Mouse (Mus musculus) neural tube, embryonic 15.5 days (tissue): ENCODE measurements around the gene Arhgap17. TPM values are rescaled to one million over a fixed set of nuclear protein-coding genes. Genes with fewer than 3 reads are reported as not detected.

Source experiments
- ATAC-seq: fragments of 200-750 bp; cut with Nextera tagmentation; 2 replicates; pipeline ENCODE4 v1.8.0; 2017; ENCODE audit warnings: mild to moderate bottlenecking, moderate TSS enrichment, moderate library complexity; ENCODE audit not compliant: low FRiP score
- H3K27ac ChIP-seq: fragments of 300-500 bp; sonication (generic); replicated peaks from 2 replicates; pipeline ENCODE4 v1.5.1; 2015; ENCODE audit warnings: mild to moderate bottlenecking, inconsistent platforms
- H3K27me3 ChIP-seq: fragments of 300-500 bp; sonication (generic); replicated peaks from 2 replicates; pipeline ENCODE4 v1.6.1; 2015; ENCODE audit warnings: inconsistent platforms
- H3K36me3 ChIP-seq: fragments of 300-500 bp; sonication (generic); 2 replicates; pipeline ENCODE4 v1.6.1; 2015; ENCODE audit warnings: inconsistent platforms
- H3K4me1 ChIP-seq: fragments of 300-500 bp; sonication (generic); 2 replicates; pipeline ENCODE4 v1.6.1; 2015; ENCODE audit warnings: inconsistent platforms
- H3K4me2 ChIP-seq: fragments of 300-500 bp; sonication (generic); 2 replicates; pipeline ENCODE4 v1.6.1; 2015; ENCODE audit warnings: inconsistent platforms, mild to moderate bottlenecking, moderate library complexity
- H3K4me3 ChIP-seq: fragments of 300-500 bp; sonication (generic); replicated peaks from 2 replicates; pipeline ENCODE4 v1.5.1; 2015; ENCODE audit warnings: mild to moderate bottlenecking, inconsistent platforms
- H3K9ac ChIP-seq: fragments of 300-500 bp; sonication (generic); replicated peaks from 2 replicates; pipeline ENCODE4 v1.6.1; 2015; ENCODE audit warnings: mild to moderate bottlenecking, inconsistent platforms
- H3K9me3 ChIP-seq: fragments of 300-500 bp; sonication (generic); replicated peaks from 2 replicates; pipeline ENCODE4 v1.6.1; 2016; ENCODE audit warnings: inconsistent platforms
- WGBS: fragments of 180-500 bp; shearing (Covaris S2); methylation state at CpG from one replicate; pipeline ENCODE4 v1.1.7; 2015; ENCODE audit warnings: mixed read lengths; 5-methylcytosine and 5-hydroxymethylcytosine counted together
- polyA plus RNA-seq: library from polyadenylated mRNA; unstranded; fragments of >200 nt; fragmentation: Nextera tagmentation; extraction: Ambion mirVana; gene quantifications from 2 replicates; pipeline ENCODE4 v1.2.1, GENCODE M21; 2015

Arhgap17 gene
- polyA plus RNA-seq, 1 experiment from 2014 or later, result 8.7 TPM

DNA sequence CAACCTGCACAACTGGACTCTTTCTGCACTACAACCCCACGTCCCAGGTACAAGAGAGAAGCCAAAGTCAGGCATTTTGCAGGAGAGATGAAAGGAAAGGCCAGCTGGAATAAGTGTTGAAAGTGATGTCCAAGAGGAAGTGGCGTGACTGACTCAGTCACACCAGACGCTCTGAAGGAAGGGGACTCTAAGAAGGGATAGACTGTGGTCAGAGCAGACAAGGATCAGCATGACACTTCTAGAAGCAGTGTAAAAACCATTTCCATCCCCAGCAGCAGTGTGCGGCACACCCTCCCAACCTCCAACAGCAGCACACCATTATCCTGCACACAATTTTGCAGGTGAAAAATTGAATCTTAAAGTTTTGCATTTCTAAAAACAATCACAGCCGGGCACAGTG is 15.3 kb downstream of the Arhgap17 start:
- H3K4me2 ChIP-seq, result no peak overlapping the region
- no peaks in the 10 kb centered on the region for H3K27me3 ChIP-seq
- H3K9me3 ChIP-seq, result no peaks in the 10 kb centered on the region
- no peak for ATAC-seq
- peaks cover 4% of the 10 kb centered on the region; the same call in 1 of the 2 replicates for H3K4me1 ChIP-seq
- no peak overlapping the region for H3K27ac ChIP-seq
- H3K4me3 ChIP-seq, result no peak overlapping the region
- no peak overlapping the region for H3K9ac ChIP-seq
- no peaks in the 10 kb centered on the region for H3K36me3 ChIP-seq
- 92% methylated on average over 5 of the region's 5 CpGs for WGBS

DNA sequence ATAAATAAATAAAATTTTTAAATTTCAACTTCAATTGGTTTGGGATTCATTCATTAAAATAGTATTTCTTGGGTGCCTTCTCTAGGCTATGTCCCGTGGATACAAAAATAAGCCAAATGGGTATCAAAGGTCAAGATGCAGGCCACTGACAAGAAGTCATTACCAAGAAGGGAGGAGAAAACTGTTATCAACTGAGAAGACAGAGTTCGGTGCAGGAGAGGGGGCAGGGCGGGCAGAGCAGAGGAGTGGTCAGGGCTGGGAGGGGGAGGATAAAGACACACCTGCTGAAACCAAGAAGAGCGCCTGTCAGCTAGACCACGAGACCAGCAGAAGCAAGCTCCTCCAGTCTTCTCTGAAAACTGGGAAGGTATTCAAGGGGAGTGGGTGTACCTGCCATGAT is 15.8 kb downstream of the Arhgap17 start:
- ATAC-seq, result no peak
- H3K4me3 ChIP-seq, result no peak overlapping the region
- no peak overlapping the region for H3K9ac ChIP-seq
- H3K4me1 ChIP-seq, result peaks cover 4% of the 10 kb centered on the region; the same call in 1 of the 2 replicates
- 83% methylated on average over 5 of the region's 5 CpGs for WGBS
- H3K27ac ChIP-seq, result no peak overlapping the region
- H3K4me2 ChIP-seq, result no peak overlapping the region
- H3K27me3 ChIP-seq, result no peaks in the 10 kb centered on the region
- H3K9me3 ChIP-seq, result no peaks in the 10 kb centered on the region
- H3K36me3 ChIP-seq, result no peaks in the 10 kb centered on the region

DNA sequence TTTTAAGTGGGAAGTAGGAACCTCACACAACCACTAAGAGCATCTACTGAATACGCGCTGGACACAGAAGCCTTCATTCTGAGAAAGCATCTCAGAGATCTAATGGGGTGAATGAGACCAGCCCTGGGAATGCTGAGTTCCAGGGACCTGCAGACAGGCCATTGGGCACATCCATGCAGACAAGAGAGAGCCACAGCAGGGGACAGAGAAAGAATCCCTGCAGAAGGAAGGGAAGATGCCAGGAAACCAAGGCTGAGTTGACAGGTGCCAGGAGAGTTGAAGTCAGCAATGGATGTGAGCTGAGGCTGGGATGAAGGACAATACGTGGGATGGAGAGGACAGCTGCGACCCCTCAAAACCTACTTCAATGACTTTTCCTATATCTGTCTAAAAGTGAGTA is 16.6 kb downstream of the Arhgap17 start:
- Histone ChIP-seq H3K4me2 (no peak overlapping the region), H3K4me3 (no peak overlapping the region), H3K27me3 (no peaks in the 10 kb centered on the region), H3K4me1 (peaks cover 4% of the 10 kb centered on the region; the same call in 1 of the 2 replicates), H3K9me3 (no peaks in the 10 kb centered on the region), H3K36me3 (no peaks in the 10 kb centered on the region), H3K9ac (no peak overlapping the region), H3K27ac (no peak overlapping the region)
- WGBS, result 96% methylated on average over 4 of the region's 4 CpGs
- no peak for ATAC-seq

DNA sequence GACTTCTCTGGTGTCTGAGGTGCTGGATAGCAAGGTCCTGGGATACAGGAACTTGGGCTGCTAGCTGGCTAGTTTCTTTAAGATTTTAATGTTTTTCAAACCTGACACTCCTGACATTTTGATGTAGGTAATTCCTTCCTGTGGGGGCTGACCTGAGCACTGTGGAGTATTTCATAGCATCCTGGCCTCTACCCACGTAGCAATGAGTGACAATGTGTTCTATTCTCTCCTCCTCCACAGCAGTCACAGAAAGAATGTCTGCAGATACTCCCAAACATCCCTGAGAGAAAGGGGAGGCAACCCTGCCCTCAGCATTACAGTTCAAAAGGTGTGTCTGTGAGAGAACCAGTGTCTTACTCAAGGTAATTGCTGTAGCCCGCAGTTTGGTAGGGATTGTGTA is 19.5 kb downstream of the Arhgap17 start:
- no peak overlapping the region for H3K27ac ChIP-seq
- 77% methylated on average over 2 of the region's 2 CpGs for WGBS
- H3K36me3 ChIP-seq, result no peaks in the 10 kb centered on the region
- H3K4me1 ChIP-seq, result peaks cover 4% of the 10 kb centered on the region; the same call in 1 of the 2 replicates
- H3K9me3 ChIP-seq, result no peaks in the 10 kb centered on the region
- H3K4me3 ChIP-seq, result no peak overlapping the region
- no peak for ATAC-seq
- H3K27me3 ChIP-seq, result no peaks in the 10 kb centered on the region
- no peak overlapping the region for H3K9ac ChIP-seq
- H3K4me2 ChIP-seq, result no peak overlapping the region

DNA sequence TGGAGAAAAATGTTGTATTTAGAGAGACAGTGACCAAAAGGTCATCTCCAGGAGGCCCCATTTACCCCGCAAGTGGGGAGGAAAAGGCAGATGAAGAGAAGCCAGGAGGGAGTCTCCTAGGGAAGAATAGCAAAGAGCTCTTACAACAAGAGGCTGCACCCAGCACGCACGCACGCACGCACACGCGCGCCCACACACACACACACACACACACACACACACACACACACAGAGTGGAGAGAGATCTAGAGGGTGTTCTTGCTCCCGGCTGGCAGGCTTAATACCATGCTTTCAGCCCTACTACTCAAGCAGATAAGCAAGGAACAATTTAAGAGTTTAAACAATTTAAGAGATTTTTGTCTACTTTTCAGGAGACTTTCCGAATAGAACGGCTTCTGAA is 19.9 kb downstream of the Arhgap17 start:
- Histone ChIP-seq H3K4me3 (no peak overlapping the region), H3K9ac (no peak overlapping the region), H3K4me2 (no peak overlapping the region), H3K27me3 (no peaks in the 10 kb centered on the region), H3K27ac (no peak overlapping the region), H3K36me3 (no peaks in the 10 kb centered on the region), H3K9me3 (no peaks in the 10 kb centered on the region), H3K4me1 (peaks cover 4% of the 10 kb centered on the region; the same call in 1 of the 2 replicates)
- 72% methylated on average over 11 of the region's 11 CpGs for WGBS
- ATAC-seq, result no peak

DNA sequence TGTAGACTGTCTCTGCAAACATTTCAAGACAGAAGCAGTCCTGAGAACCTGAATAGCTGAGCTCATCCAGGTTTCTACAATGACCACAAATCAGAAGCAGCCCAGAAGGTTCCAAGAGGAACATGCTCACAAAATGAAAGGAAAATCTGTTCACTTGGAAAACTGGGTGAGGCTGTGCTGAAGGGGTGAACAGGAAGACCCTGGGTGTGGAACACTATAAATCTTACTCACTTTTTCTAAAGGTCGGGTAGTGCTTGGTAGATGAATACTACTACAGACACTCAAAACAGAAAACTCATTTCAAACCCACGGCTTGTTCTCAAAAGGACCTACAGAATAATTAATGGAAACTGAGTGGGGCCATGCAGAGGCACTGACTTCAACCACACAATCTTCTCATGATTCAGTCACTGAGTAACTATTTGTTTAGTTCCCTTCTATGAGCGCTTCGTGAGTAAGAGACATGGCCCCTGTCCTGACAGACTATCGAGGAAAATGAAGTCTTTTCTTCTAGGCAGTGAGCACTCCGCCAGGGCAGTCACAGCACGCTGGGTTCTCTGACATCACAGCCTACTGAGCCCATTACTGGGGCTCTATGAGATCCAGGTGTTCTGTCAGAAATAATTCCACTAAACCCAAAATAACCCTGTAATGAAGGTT is 23.0 kb downstream of the Arhgap17 start:
- no peaks in the 10 kb centered on the region for H3K27me3 ChIP-seq
- no peaks in the 10 kb centered on the region for H3K9me3 ChIP-seq
- ATAC-seq, result no peak
- H3K9ac ChIP-seq, result no peak overlapping the region
- H3K4me2 ChIP-seq, result no peak overlapping the region
- H3K27ac ChIP-seq, result no peak overlapping the region; the same call in 1 of the 2 replicates
- whole genome bisulfite sequencing, result 72% methylated on average over 7 of the region's 7 CpGs
- H3K4me1 ChIP-seq, result peaks cover 4% of the 10 kb centered on the region; the same call in 1 of the 2 replicates
- H3K36me3 ChIP-seq, result no peaks in the 10 kb centered on the region
- H3K4me3 ChIP-seq, result no peak overlapping the region

DNA sequence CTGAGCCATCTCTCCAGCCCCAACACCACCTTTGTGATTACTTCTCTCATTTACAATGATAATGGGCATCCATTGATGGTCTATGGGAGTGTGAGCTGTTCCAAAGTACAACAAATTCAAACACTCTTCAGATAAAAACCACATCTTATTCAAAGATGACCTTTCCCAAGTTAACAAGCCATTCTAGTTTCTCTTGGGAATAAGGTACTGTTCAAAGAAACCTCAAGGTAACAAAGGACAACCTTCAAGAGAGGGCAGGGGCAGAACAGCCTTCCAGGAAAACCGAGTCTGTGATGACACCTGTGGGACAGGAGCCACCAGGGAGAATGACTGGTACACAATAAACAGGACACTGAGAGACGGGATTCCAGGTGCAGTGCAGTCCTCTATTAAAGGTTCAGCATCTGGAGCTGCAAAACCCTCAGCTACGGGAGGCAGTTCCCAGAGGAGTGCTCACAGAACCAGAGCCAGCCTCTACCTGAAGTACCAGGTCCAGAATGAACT is 24.6 kb downstream of the Arhgap17 start:
- H3K27ac ChIP-seq, result no peak overlapping the region
- no peak overlapping the region for H3K4me3 ChIP-seq
- no peaks in the 10 kb centered on the region for H3K27me3 ChIP-seq
- H3K4me2 ChIP-seq, result no peak overlapping the region
- ATAC-seq, result no peak
- no peaks in the 10 kb centered on the region for H3K36me3 ChIP-seq
- peaks cover 4% of the 10 kb centered on the region; the same call in 1 of the 2 replicates for H3K4me1 ChIP-seq
- no peaks in the 10 kb centered on the region for H3K9me3 ChIP-seq
- WGBS, result 71% methylated on average over 3 of the region's 3 CpGs
- H3K9ac ChIP-seq, result no peak overlapping the region

DNA sequence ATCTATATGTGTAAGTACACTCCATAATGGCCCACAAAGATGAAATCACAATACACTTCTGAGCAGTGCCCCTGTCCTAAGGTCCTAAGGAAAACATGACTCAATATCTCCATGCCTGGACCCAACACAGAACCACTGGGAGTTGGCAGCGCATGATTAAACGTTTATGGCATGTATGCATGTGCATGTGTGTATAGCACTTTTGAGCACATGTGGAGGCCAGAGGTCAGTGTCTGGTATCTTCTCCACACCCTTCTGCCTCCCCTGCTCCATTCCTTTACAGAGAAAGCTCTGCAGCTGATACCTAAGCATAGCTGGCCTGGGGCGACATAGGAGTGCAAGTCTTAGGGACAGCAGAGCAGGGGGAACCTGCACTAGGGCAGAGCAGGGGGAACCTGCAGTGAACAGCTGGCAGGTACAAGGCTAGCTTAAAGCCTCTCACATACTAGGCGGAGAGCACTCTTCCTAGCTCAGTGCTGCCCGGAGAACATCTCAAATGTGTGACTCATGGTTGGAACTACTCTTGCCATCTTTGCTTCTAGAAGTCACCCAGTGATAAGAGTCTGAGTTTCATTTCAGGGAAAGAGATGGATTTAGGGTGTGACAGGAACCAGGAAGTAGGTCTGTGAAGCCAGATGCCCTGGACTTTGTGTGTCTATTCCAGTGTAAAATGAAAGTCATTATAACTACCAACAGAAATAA is 25.5 kb downstream of the Arhgap17 start:
- Histone ChIP-seq H3K27me3 (no peaks in the 10 kb centered on the region), H3K36me3 (no peaks in the 10 kb centered on the region), H3K4me3 (no peak overlapping the region), H3K4me1 (no peaks in the 10 kb centered on the region), H3K4me2 (no peak overlapping the region), H3K9me3 (no peaks in the 10 kb centered on the region), H3K9ac (no peak overlapping the region), H3K27ac (no peak overlapping the region)
- ATAC-seq, result no peak
- 92% methylated on average over 5 of the region's 5 CpGs for WGBS

DNA sequence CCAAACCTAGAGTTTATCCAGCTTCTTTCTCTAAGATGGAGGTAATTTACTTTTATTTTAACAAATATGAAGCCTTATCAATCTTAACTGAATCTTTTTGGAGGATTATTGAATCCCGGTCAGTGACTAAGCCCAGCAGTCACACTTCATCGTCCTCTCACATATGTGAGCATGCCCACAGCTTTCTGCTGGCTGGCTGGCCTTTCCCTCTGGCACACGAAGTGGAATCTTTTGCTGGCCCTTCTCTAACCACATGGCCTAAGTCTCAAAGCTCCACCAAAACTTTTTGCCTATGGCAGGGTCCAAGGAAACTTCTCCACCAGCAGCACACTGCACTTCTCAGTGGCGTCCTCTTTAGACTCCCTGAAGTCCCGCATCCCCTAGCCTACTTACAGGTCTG is 27.8 kb downstream of the Arhgap17 start:
- Histone ChIP-seq H3K27me3 (no peaks in the 10 kb centered on the region), H3K4me2 (no peak overlapping the region), H3K27ac (no peak overlapping the region), H3K4me1 (no peaks in the 10 kb centered on the region; the same call in 1 of the 2 replicates), H3K9me3 (no peaks in the 10 kb centered on the region), H3K36me3 (no peaks in the 10 kb centered on the region), H3K4me3 (no peak overlapping the region), H3K9ac (no peak overlapping the region)
- WGBS, result 79% methylated on average over 5 of the region's 5 CpGs
- ATAC-seq, result no peak

DNA sequence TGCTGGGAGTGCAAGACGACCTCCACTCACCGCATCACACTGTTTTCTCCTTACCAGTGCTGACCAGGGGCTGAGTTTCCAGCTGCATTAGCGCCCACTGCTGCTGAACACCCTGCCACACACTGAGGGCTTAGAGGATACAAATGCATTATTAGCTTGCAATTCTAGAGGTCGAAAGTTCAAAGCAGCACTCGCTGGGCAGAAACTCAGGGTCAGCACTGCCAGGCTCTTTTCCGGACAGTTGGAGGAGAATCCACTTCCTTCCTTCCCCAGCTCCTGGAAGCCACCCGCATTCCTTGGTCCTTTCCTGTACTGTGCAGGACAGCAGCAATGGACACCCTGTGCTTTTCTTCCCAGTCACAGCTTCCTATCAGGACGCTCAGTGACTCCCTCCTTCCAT is 31.4 kb downstream of the Arhgap17 start:
- Histone ChIP-seq H3K4me1 (no peaks in the 10 kb centered on the region; the same call in 1 of the 2 replicates), H3K27me3 (no peaks in the 10 kb centered on the region), H3K9ac (no peak overlapping the region), H3K4me2 (no peak overlapping the region), H3K4me3 (no peak overlapping the region), H3K9me3 (no peaks in the 10 kb centered on the region), H3K27ac (no peak overlapping the region; the same call in 1 of the 2 replicates), H3K36me3 (no peaks in the 10 kb centered on the region)
- ATAC-seq, result no peak
- WGBS, result 54% methylated on average over 8 of the region's 8 CpGs

DNA sequence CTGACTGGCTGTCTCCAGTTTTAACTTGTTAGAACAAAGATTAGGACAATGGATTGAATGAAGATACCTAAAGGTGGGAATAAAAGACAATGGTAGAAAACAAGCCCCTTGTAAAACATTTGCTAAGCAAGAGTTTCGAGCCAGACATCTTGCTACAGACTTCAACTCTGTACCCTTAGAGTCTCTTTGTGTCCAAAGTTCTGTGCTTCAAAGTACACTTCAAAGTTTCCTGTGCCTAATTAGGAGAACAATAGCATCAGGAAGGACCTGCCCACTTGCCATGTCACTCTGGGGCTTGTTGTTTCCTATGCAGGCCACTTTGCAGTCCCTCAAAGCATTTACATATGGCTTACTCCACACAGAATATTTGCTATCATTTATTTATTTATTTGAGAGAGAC is 33.4 kb downstream of the Arhgap17 start:
- Histone ChIP-seq H3K4me2 (no peak overlapping the region), H3K27me3 (no peaks in the 10 kb centered on the region), H3K9me3 (no peaks in the 10 kb centered on the region), H3K4me3 (no peak overlapping the region), H3K36me3 (no peaks in the 10 kb centered on the region), H3K9ac (no peak overlapping the region), H3K4me1 (no peaks in the 10 kb centered on the region; the same call in 1 of the 2 replicates), H3K27ac (no peak overlapping the region)
- 58% methylated on average over 1 of the region's 1 CpGs for WGBS
- ATAC-seq, result no peak

DNA sequence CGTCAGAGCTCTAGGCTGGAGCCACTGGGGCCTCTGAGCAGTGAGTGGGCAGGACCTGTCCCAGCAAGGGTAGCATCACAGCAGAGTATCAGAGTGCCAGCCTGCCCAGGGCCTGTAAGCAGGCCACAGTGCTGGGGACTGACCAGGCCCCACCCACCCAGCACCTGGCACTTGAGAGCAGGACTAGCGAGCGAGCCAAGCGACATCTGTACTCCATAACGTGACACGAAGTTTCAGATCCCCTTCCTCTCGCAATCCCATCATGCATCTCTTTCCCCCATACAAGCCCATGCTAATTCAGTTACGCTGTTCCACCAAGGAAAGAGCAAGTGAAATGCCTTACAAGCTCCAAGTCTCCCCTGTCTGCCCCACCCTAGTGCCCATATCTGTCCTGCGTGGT is 39.2 kb downstream of the Arhgap17 start:
- H3K27me3 ChIP-seq, result no peaks in the 10 kb centered on the region
- no peak overlapping the region for H3K9ac ChIP-seq
- H3K4me2 ChIP-seq, result no peak overlapping the region
- H3K27ac ChIP-seq, result no peak overlapping the region
- H3K36me3 ChIP-seq, result peaks cover 6% of the 10 kb centered on the region; the same call in 1 of the 2 replicates
- H3K4me1 ChIP-seq, result no peaks in the 10 kb centered on the region
- no peak for ATAC-seq
- no peak overlapping the region for H3K4me3 ChIP-seq
- no peaks in the 10 kb centered on the region for H3K9me3 ChIP-seq
- WGBS, result 94% methylated on average over 9 of the region's 9 CpGs
